Mouse (Mus musculus) small intestine, adult 2 months (tissue): ENCODE data around the gene Gm4787.

Source experiments
- CTCF ChIP-seq: fragments of 200-500 bp; IDR thresholded peaks from 2 replicates; pipeline ENCODE4 v1.5.1; 2012; ENCODE audit warnings: low read depth, mild to moderate bottlenecking, control low read depth, inconsistent platforms, low read length, moderate library complexity, mixed read lengths; ENCODE audit not compliant: insufficient replicate concordance, insufficient read length; ENCODE audit errors: extremely low read depth
- POLR2A ChIP-seq: fragments of 200-500 bp; IDR thresholded peaks from 2 replicates; pipeline ENCODE4 v1.6.1; 2012; ENCODE audit warnings: low read depth, mild to moderate bottlenecking, control low read depth, inconsistent platforms, low read length, moderate library complexity

DNA sequence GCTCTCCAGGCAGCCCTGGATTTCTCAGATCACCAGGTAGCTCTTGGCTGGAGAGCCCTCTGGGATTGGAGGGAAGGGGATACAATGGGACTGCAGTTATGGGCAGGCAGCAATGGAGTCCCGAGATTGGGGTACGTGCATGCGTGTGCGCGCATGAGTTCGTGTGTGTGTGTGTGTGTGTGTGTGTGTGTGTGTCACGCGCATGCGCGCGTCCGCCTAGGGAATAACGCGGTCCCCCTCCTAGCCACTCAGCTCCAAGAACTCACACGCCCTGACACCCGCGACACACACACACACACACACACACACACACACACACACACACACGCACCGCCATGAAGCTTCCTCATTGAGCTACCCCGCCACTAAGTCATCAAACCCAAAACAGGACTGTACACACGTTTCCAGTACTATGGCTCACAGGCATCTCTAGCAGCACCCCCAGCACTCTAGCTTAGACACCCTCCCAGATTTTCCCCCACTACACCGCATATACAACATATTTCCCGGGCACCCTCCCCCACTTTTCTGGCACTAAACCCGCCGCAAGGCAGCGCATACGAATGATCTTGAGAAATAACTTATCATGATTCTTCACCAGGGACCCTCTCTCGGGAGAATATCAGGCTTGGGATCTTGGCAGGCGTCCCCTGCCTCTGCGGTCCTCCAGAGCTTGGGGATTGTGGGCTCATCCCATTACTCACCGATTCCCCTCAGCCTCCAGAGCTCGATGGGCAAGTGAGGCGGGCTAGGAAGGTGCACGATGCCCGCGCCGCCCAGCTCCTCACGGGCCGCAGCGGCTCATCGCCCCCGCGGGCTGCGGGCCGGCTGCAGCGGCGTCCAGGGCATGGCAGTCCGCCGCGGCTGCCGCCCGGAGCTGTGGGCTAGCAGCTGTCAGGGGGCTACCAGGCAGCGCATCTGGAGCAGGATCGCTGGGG, 47.1 kb downstream of the Gm4787 start:
- no peak for TF ChIP-seq CTCF
- no peak for TF ChIP-seq POLR2A
